Mouse (Mus musculus) liver, adult 2 months (tissue): Measurements from ENCODE around the gene Ficd. TPM values are rescaled to one million over a fixed set of nuclear protein-coding genes. Genes with fewer than 3 reads are reported as not detected.

Experiments used
- DNase-seq: peaks from one replicate; pipeline ENCODE4 v3.0.0-alpha.2; 2011; ENCODE audit warnings: low read depth, low spot score; ENCODE audit errors: extremely low read depth
- H3K27ac ChIP-seq: fragments of 200-500 bp; replicated peaks from 2 replicates; pipeline ENCODE4 v1.5.1; 2012; ENCODE audit warnings: low read depth, mild to moderate bottlenecking, control low read depth, inconsistent platforms, low read length; ENCODE audit not compliant: insufficient read depth
- H3K27me3 ChIP-seq: fragments of 200-500 bp; 2 replicates; pipeline ENCODE4 v1.6.1; 2012; ENCODE audit warnings: mild to moderate bottlenecking, moderate library complexity, low read length, inconsistent platforms; ENCODE audit not compliant: control insufficient read depth, insufficient read depth
- H3K36me3 ChIP-seq: fragments of 200-500 bp; 2 replicates; pipeline ENCODE4 v1.6.1; 2012; ENCODE audit warnings: low read length, inconsistent platforms; ENCODE audit not compliant: control insufficient read depth, insufficient read depth
- H3K4me1 ChIP-seq: fragments of 200-500 bp; 2 replicates; pipeline ENCODE4 v1.6.1; 2011; ENCODE audit warnings: low read length; ENCODE audit not compliant: control insufficient read depth, insufficient read depth
- H3K4me3 ChIP-seq: fragments of 200-500 bp; 2 replicates; pipeline ENCODE4 v1.5.1; 2011; ENCODE audit warnings: low read depth, mild to moderate bottlenecking, control low read depth, low read length, moderate library complexity; ENCODE audit not compliant: insufficient read depth
- H3K79me2 ChIP-seq: fragments of 200-500 bp; 2 replicates; pipeline ENCODE4 v1.6.1; 2012; ENCODE audit warnings: inconsistent platforms, mild to moderate bottlenecking, low read length, moderate library complexity; ENCODE audit not compliant: control insufficient read depth, insufficient read depth
- H3K9ac ChIP-seq: fragments of 200-500 bp; 2 replicates; pipeline ENCODE4 v1.6.1; 2012; ENCODE audit warnings: low read depth, mild to moderate bottlenecking, control low read depth, inconsistent platforms, low read length
- CTCF ChIP-seq: fragments of 200-500 bp; IDR thresholded peaks from 2 replicates; pipeline ENCODE4 v1.5.1; 2011; ENCODE audit warnings: low read depth, low read length, control low read depth
- POLR2A ChIP-seq: fragments of 200-500 bp; IDR thresholded peaks from 2 replicates; pipeline ENCODE4 v1.6.1; 2011; ENCODE audit warnings: low read length, control low read depth; ENCODE audit not compliant: insufficient read depth; ENCODE audit errors: extremely low read depth
- WGBS: fragments of 180-500 bp; shearing (Covaris S2); methylation state at CpG from one replicate; pipeline ENCODE4 v1.1.7; 2018; 5-methylcytosine and 5-hydroxymethylcytosine counted together
- polyA plus RNA-seq: library from polyadenylated mRNA; depleted of rRNA; stranded (reverse); fragments of >200 nt; gene quantifications from 2 replicates; pipeline ENCODE4 v1.2.3, GENCODE M21; 2012; rRNA removed
- total RNA-seq: library from RNA; depleted of rRNA; stranded (reverse); fragments of >200 nt; gene quantifications from 2 replicates; pipeline ENCODE4 v1.2.3, GENCODE M21; 2014; rRNA removed

The Ficd gene
- total RNA-seq (2.5 and 2.6 TPM in 2 replicates), polyA plus RNA-seq (6.6 and 7.2 TPM in 2 replicates)

- H3K4me3 ChIP-seq = peak within 1 kb of the TSS; percentile 86
- DNase-seq = peak; percentile 85
- H3K36me3 ChIP-seq = peaks cover 4% of the 10 kb centered on the region; the same call in 1 of the 2 replicates
- peaks cover 8% of the 10 kb centered on the region for H3K4me1 ChIP-seq
- no peaks in the 10 kb centered on the region for H3K27me3 ChIP-seq
- 0 out of 2 replicates have a peak, but pooled peaks cover 5% of the 10 kb centered on the region for H3K79me2 ChIP-seq
- no peak for TF ChIP-seq CTCF
- 0 out of 2 replicates have a peak, but pooled peaks have one; percentile 57 for TF ChIP-seq POLR2A
- peak within 1 kb of the TSS; percentile 91 for H3K27ac ChIP-seq
- peak within 1 kb of the TSS; percentile 67 for H3K9ac ChIP-seq
- WGBS = under 1% methylated on average over 71 of the region's 71 CpGs
Measured at GRCm38 (mm10) chr5:113735345-113736112, at the start of gene Ficd. Gene Ficd (plus strand): TSS chr5:113735803.

GRCm38 (mm10) chr5:113687514-113687913 is 48.1 kb upstream of the Ficd start:
- Histone ChIP-seq H3K4me3 (no peak overlapping the region), H3K27me3 (no peaks in the 10 kb centered on the region), H3K4me1 (no peaks in the 10 kb centered on the region), H3K36me3 (no peaks in the 10 kb centered on the region), H3K27ac (no peak overlapping the region), H3K9ac (no peak overlapping the region), H3K79me2 (no peaks in the 10 kb centered on the region)
- TF ChIP-seq POLR2A (no peak), CTCF (no peak)
- WGBS = 77% methylated on average over 5 of the region's 5 CpGs
- DNase-seq = no peak

- Histone ChIP-seq H3K27me3 (no peaks in the 10 kb centered on the region), H3K4me1 (no peaks in the 10 kb centered on the region), H3K27ac (no peak overlapping the region), H3K79me2 (no peaks in the 10 kb centered on the region), H3K9ac (no peak overlapping the region), H3K36me3 (no peaks in the 10 kb centered on the region), H3K4me3 (no peak overlapping the region)
- WGBS = 84% methylated on average over 15 of the region's 15 CpGs
- no peak for TF ChIP-seq CTCF
- TF ChIP-seq POLR2A = no peak
- no peak for DNase-seq
Measured at GRCm38 (mm10) chr5:113690069-113690548, 45.5 kb upstream of the Ficd start.

GRCm38 (mm10) chr5:113690866-113691265 is 44.7 kb upstream of the Ficd start:
- Histone ChIP-seq H3K36me3 (no peaks in the 10 kb centered on the region), H3K4me1 (no peaks in the 10 kb centered on the region), H3K4me3 (no peak overlapping the region), H3K79me2 (no peaks in the 10 kb centered on the region), H3K27ac (no peak overlapping the region), H3K9ac (no peak overlapping the region), H3K27me3 (no peaks in the 10 kb centered on the region)
- DNase-seq = no peak
- WGBS = 84% methylated on average over 2 of the region's 2 CpGs
- no peak for TF ChIP-seq CTCF
- TF ChIP-seq POLR2A = no peak

GRCm38 (mm10) chr5:113693196-113693755 is 42.3 kb upstream of the Ficd start:
- 84% methylated on average over 8 of the region's 8 CpGs for WGBS

GRCm38 (mm10) chr5:113694000-113694399 is 41.6 kb upstream of the Ficd start:
- no peaks in the 10 kb centered on the region for H3K4me1 ChIP-seq
- no peaks in the 10 kb centered on the region for H3K27me3 ChIP-seq
- TF ChIP-seq POLR2A (no peak), CTCF (no peak)
- no peak for DNase-seq
- H3K9ac ChIP-seq = no peak overlapping the region
- WGBS = 63% methylated on average over 4 of the region's 4 CpGs
- H3K79me2 ChIP-seq = no peaks in the 10 kb centered on the region
- no peak overlapping the region for H3K27ac ChIP-seq
- H3K4me3 ChIP-seq = no peak overlapping the region
- no peaks in the 10 kb centered on the region for H3K36me3 ChIP-seq

More at GRCm38 (mm10) chr5:113693196-113693755, 42.3 kb upstream of the Ficd start:
- H3K4me3 ChIP-seq = no peak overlapping the region
- no peak for DNase-seq
- H3K27ac ChIP-seq = no peak overlapping the region
- no peak overlapping the region for H3K9ac ChIP-seq
- H3K79me2 ChIP-seq = no peaks in the 10 kb centered on the region
- no peaks in the 10 kb centered on the region for H3K27me3 ChIP-seq
- no peaks in the 10 kb centered on the region for H3K36me3 ChIP-seq
- no peaks in the 10 kb centered on the region for H3K4me1 ChIP-seq
- no peak for TF ChIP-seq CTCF
- no peak for TF ChIP-seq POLR2A
